Mouse (Mus musculus): ENCODE data around the gene Pnp. TPM values are rescaled to one million over a fixed set of nuclear protein-coding genes. Genes with fewer than 3 reads are reported as not detected.
"Not testable (repeated sequence)": the region's sequence is repeated elsewhere in the genome, so short reads cannot be mapped to it uniquely, and the experiment has no call there.

The Pnp gene
- polyA plus RNA-seq, 1 experiment from 2014 or later, result 15.4 TPM

- no peaks in the 10 kb centered on the region for H3K36me3 ChIP-seq (ENCODE audit: control insufficient read depth, insufficient read depth, low read length)
- no peaks in the 10 kb centered on the region for H3K9me3 ChIP-seq (ENCODE audit: control insufficient read depth, low read length)
- no peak overlapping the region for H3K4me2 ChIP-seq (ENCODE audit: low read depth, low read length)
- no peaks in the 10 kb centered on the region for H3K27me3 ChIP-seq (ENCODE audit: control insufficient read depth, insufficient read depth, low read length)
- H3K4me3 ChIP-seq (ENCODE audit: low read depth, low read length), result no peak overlapping the region
- no peak overlapping the region for H3K27ac ChIP-seq (ENCODE audit: low read depth, low read length)
- ATAC-seq (ENCODE audit: low read depth), result no peak
- no peaks in the 10 kb centered on the region for H3K4me1 ChIP-seq (ENCODE audit: control insufficient read depth, insufficient read depth, low read length)
- 87% methylated on average over 4 of the region's 4 CpGs for WGBS
- no peak overlapping the region for H3K9ac ChIP-seq (replicated peaks; ENCODE audit: low read depth, low read length)
Observed at GRCm38 (mm10) chr14:51008781-51009180, 77.9 kb downstream of the Pnp start.

GRCm38 (mm10) chr14:51009572-51009971 is 78.7 kb downstream of the Pnp start:
- 87% methylated on average over 6 of the region's 6 CpGs for WGBS
- no peak overlapping the region for H3K27ac ChIP-seq (ENCODE audit: low read depth, low read length)
- no peak overlapping the region for H3K9ac ChIP-seq (replicated peaks; ENCODE audit: low read depth, low read length)
- no peaks in the 10 kb centered on the region for H3K36me3 ChIP-seq (ENCODE audit: control insufficient read depth, insufficient read depth, low read length)
- H3K4me3 ChIP-seq (ENCODE audit: low read depth, low read length), result no peak overlapping the region
- H3K27me3 ChIP-seq (ENCODE audit: control insufficient read depth, insufficient read depth, low read length), result no peaks in the 10 kb centered on the region
- H3K4me2 ChIP-seq (ENCODE audit: low read depth, low read length), result no peak overlapping the region
- H3K9me3 ChIP-seq (ENCODE audit: control insufficient read depth, low read length), result no peaks in the 10 kb centered on the region
- H3K4me1 ChIP-seq (ENCODE audit: control insufficient read depth, insufficient read depth, low read length), result no peaks in the 10 kb centered on the region
- no peak for ATAC-seq (ENCODE audit: low read depth)

GRCm38 (mm10) chr14:51014724-51015123 is 83.8 kb downstream of the Pnp start:
- not testable (repeated sequence) for ATAC-seq (ENCODE audit: low read depth)

More at GRCm38 (mm10) chr14:51014724-51015123, 83.8 kb downstream of the Pnp start:
- not testable (repeated sequence) for H3K4me3 ChIP-seq (ENCODE audit: low read depth, low read length); H3K4me2 ChIP-seq (ENCODE audit: low read depth, low read length); H3K9me3 ChIP-seq (ENCODE audit: control insufficient read depth, low read length); H3K4me1 ChIP-seq (ENCODE audit: control insufficient read depth, insufficient read depth, low read length); H3K36me3 ChIP-seq (ENCODE audit: control insufficient read depth, insufficient read depth, low read length); H3K9ac ChIP-seq (replicated peaks; ENCODE audit: low read depth, low read length); H3K27me3 ChIP-seq (ENCODE audit: control insufficient read depth, insufficient read depth, low read length); H3K27ac ChIP-seq (ENCODE audit: low read depth, low read length)
- 95% methylated on average over 3 of the region's 3 CpGs for WGBS

Other genes with a start within 250 kb of the Pnp start
- not detected in 2 replicates for gene Olfr747, start 237.9 kb upstream of the Pnp start, polyA plus RNA-seq (2014; fragmentation: Nextera tagmentation; extraction: Ambion mirVana)
- gene Olfr748, start 223.7 kb upstream of the Pnp start, polyA plus RNA-seq (2014; fragmentation: Nextera tagmentation; extraction: Ambion mirVana), result not detected in 2 replicates
- not detected in 2 replicates for gene Olfr749, start 186.0 kb upstream of the Pnp start, polyA plus RNA-seq (2014; fragmentation: Nextera tagmentation; extraction: Ambion mirVana)
- 118 and 131 TPM in 2 replicates for gene Ttc5, start 145.6 kb upstream of the Pnp start, polyA plus RNA-seq (2014; fragmentation: Nextera tagmentation; extraction: Ambion mirVana)
- not detected in 2 replicates for gene Ccnb1ip1, start 123.3 kb upstream of the Pnp start, polyA plus RNA-seq (2014; fragmentation: Nextera tagmentation; extraction: Ambion mirVana)
- 43.7 and 51.5 TPM in 2 replicates for gene Parp2, start 123.2 kb upstream of the Pnp start, polyA plus RNA-seq (2014; fragmentation: Nextera tagmentation; extraction: Ambion mirVana)
- gene Tep1, start 60.5 kb upstream of the Pnp start, polyA plus RNA-seq (2014; fragmentation: Nextera tagmentation; extraction: Ambion mirVana), result 3.1 and 6.1 TPM in 2 replicates
- gene Klhl33, start 33.6 kb upstream of the Pnp start, polyA plus RNA-seq (2014; fragmentation: Nextera tagmentation; extraction: Ambion mirVana), result 1.8 and 2.5 TPM in 2 replicates
- gene Osgep, start 6.2 kb upstream of the Pnp start, polyA plus RNA-seq (2014; fragmentation: Nextera tagmentation; extraction: Ambion mirVana), result 110 TPM in 2 replicates
- gene Apex1, start 6.1 kb upstream of the Pnp start, polyA plus RNA-seq (2014; fragmentation: Nextera tagmentation; extraction: Ambion mirVana), result 166 and 180 TPM in 2 replicates
- gene Pip4p1, start 226 bp upstream of the Pnp start, polyA plus RNA-seq (2014; fragmentation: Nextera tagmentation; extraction: Ambion mirVana), result 68.4 and 98.6 TPM in 2 replicates
- not detected in 2 replicates for gene Gm49342, start 13.4 kb downstream of the Pnp start, polyA plus RNA-seq (2014; fragmentation: Nextera tagmentation; extraction: Ambion mirVana)
- 0.46 and 0.51 TPM in 2 replicates for gene Pnp2, start 24.9 kb downstream of the Pnp start, polyA plus RNA-seq (2014; fragmentation: Nextera tagmentation; extraction: Ambion mirVana)
- gene Rnase10, start 76.7 kb downstream of the Pnp start, polyA plus RNA-seq (2014; fragmentation: Nextera tagmentation; extraction: Ambion mirVana), result 0.17 TPM in 1 of 2 replicates, not detected in the other
- gene Rnase9, start 110.8 kb downstream of the Pnp start, polyA plus RNA-seq (2014; fragmentation: Nextera tagmentation; extraction: Ambion mirVana), result not detected in 2 replicates
- gene Rnase11, start 119.1 kb downstream of the Pnp start, polyA plus RNA-seq (2014; fragmentation: Nextera tagmentation; extraction: Ambion mirVana), result not detected in 2 replicates
- not detected in 2 replicates for gene Rnase12, start 126.6 kb downstream of the Pnp start, polyA plus RNA-seq (2014; fragmentation: Nextera tagmentation; extraction: Ambion mirVana)
- not detected in 2 replicates for gene Olfr750, start 143.4 kb downstream of the Pnp start, polyA plus RNA-seq (2014; fragmentation: Nextera tagmentation; extraction: Ambion mirVana)
- 12.2 and 17.6 TPM in 2 replicates for gene Rnase4, start 160.0 kb downstream of the Pnp start, polyA plus RNA-seq (2014; fragmentation: Nextera tagmentation; extraction: Ambion mirVana)
- 2.7 and 2.9 TPM in 2 replicates for gene Ang, start 160.1 kb downstream of the Pnp start, polyA plus RNA-seq (2014; fragmentation: Nextera tagmentation; extraction: Ambion mirVana)
- not detected in 2 replicates for gene Eddm3b, start 183.3 kb downstream of the Pnp start, polyA plus RNA-seq (2014; fragmentation: Nextera tagmentation; extraction: Ambion mirVana)
- 0.50 TPM in 1 of 2 replicates, not detected in the other for gene Rnase6, start 192.8 kb downstream of the Pnp start, polyA plus RNA-seq (2014; fragmentation: Nextera tagmentation; extraction: Ambion mirVana)
- gene Rnase1, start 215.7 kb downstream of the Pnp start, polyA plus RNA-seq (2014; fragmentation: Nextera tagmentation; extraction: Ambion mirVana), result 1.1 and 1.2 TPM in 2 replicates
- not detected in 2 replicates for gene Rnase2b, start 231.2 kb downstream of the Pnp start, polyA plus RNA-seq (2014; fragmentation: Nextera tagmentation; extraction: Ambion mirVana)

Data from neural tube, embryonic 14.5 days (tissue).